In the genomic region with DNA sequence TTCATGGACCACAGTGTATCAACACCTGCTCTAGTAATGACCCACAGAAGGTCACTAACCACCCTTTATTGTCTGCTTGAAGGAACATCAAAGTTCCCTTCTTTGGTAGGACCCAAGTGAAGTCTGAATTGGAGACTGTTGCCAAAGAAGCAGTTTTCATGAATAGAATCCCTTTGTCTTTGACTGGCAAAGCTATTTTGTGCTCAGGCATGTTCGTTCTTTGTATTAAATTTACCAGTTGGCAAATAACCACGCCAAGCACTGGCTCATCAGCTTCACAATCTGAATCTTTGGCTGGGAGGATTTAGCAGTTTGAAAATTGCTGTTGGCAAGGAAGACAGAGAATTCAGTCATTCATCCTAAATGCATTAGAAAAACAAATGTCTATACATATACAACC, we compare ENCODE assay signal across 29 mouse cellular contexts.
DNase-seq lines count a peak whose midpoint lies in the region; ATAC-seq and TF ChIP-seq lines count a peak whose summit lies in the region.
"Had no signal": no experiment of that assay in that cellular context is flagged by ENCODE, and none has a peak within 500 bp of the region (broad histone marks: within the 10 kb centered on the region; RNA-seq: fewer than 3 reads in every experiment).

No protein-coding gene starts in this region.

- no peak for TF ChIP-seq POLR2A in ES-Bruce4 (IDR thresholded peaks at IDR 0.05; ENCODE audit: insufficient read depth, low read length)

- no peak overlapping the region for H3K9ac ChIP-seq in forebrain, embryonic 14.5 days (ENCODE audit: low read length)
- H3K9ac ChIP-seq in forebrain, embryonic 11.5 days (ENCODE audit: low read length): no peak overlapping the region
- H3K9ac ChIP-seq in ES-Bruce4 (ENCODE audit: low read depth, poor library complexity, severe bottlenecking): no peak overlapping the region
- H3K9ac ChIP-seq in forebrain, postnatal 0 days: no peak overlapping the region
- H3K9ac ChIP-seq: embryonic facial prominence, embryonic 12.5 days; embryonic facial prominence, embryonic 15.5 days; heart, embryonic 13.5 days; hindbrain, embryonic 13.5 days; intestine, embryonic 15.5 days had no signal

- DNase-seq in forebrain, embryonic 14.5 days (ENCODE audit: low spot score): peak; percentile 60
- no peak for DNase-seq in forebrain, embryonic 11.5 days (ENCODE audit: low spot score)
- peak; percentile 16 for DNase-seq in brain, adult 2 months (ENCODE audit: low read depth, low spot score)
- peak; percentile 7 for DNase-seq in forebrain, postnatal 0 days
- DNase-seq in thymus, postnatal 10 days (ENCODE audit: low spot score in 2 of 2): no peak
- no peak for DNase-seq in heart, postnatal 25 days (ENCODE audit: low spot score)
- DNase-seq: adrenal gland, adult 8-10 months; adrenal gland, postnatal 25 days; B cell, adult 2 months; cerebellum, adult 11 months; cerebellum, adult 2 months; cerebellum, adult 9-11 months; cerebellum, postnatal 25 days; gastrocnemius, postnatal 10 days; gastrocnemius, postnatal 36 days; heart, adult 2 months; heart, postnatal 36 days; kidney, adult 11 months had no signal

- H3K4me2 ChIP-seq in forebrain, embryonic 14.5 days (ENCODE audit: low read length): no peak overlapping the region
- H3K4me2 ChIP-seq in forebrain, embryonic 11.5 days (ENCODE audit: low read depth, low read length, severe bottlenecking): no peak overlapping the region
- H3K4me2 ChIP-seq in forebrain, postnatal 0 days (ENCODE audit: low read depth): no peak overlapping the region
- H3K4me2 ChIP-seq: embryonic facial prominence, embryonic 12.5 days; embryonic facial prominence, embryonic 15.5 days; heart, embryonic 13.5 days; hindbrain, embryonic 13.5 days; intestine, embryonic 15.5 days had no signal

- no peaks in the 10 kb centered on the region for H3K4me1 ChIP-seq in forebrain, embryonic 14.5 days (ENCODE audit: control insufficient read depth, insufficient read depth, low read length)
- H3K4me1 ChIP-seq in forebrain, embryonic 11.5 days (replicated peaks; ENCODE audit: control insufficient read depth, insufficient read depth, low read length): no peaks in the 10 kb centered on the region
- no peaks in the 10 kb centered on the region for H3K4me1 ChIP-seq in ES-Bruce4 (ENCODE audit: control insufficient read depth, insufficient read depth, low read length)
- H3K4me1 ChIP-seq in forebrain, postnatal 0 days (ENCODE audit: insufficient read depth): no peaks in the 10 kb centered on the region
- H3K4me1 ChIP-seq: embryonic facial prominence, embryonic 12.5 days; embryonic facial prominence, embryonic 15.5 days; heart, embryonic 10.5 days; heart, embryonic 13.5 days; hindbrain, embryonic 10.5 days; hindbrain, embryonic 13.5 days; intestine, embryonic 15.5 days had no signal

- H3K36me3 ChIP-seq in forebrain, embryonic 14.5 days (ENCODE audit: control insufficient read depth, insufficient read depth, low read length): no peaks in the 10 kb centered on the region
- H3K36me3 ChIP-seq in forebrain, embryonic 11.5 days (ENCODE audit: control insufficient read depth, insufficient read depth, low read length): no peaks in the 10 kb centered on the region
- H3K36me3 ChIP-seq in ES-Bruce4 (ENCODE audit: control insufficient read depth, insufficient read depth, low read length, poor library complexity, severe bottlenecking): no peaks in the 10 kb centered on the region
- H3K36me3 ChIP-seq in forebrain, postnatal 0 days (ENCODE audit: insufficient read depth): no peaks in the 10 kb centered on the region
- H3K36me3 ChIP-seq: embryonic facial prominence, embryonic 12.5 days; embryonic facial prominence, embryonic 15.5 days; heart, embryonic 10.5 days; heart, embryonic 13.5 days; hindbrain, embryonic 10.5 days; hindbrain, embryonic 13.5 days; intestine, embryonic 15.5 days had no signal

- TF ChIP-seq CTCF in ES-Bruce4 (IDR thresholded peaks at IDR 0.05; ENCODE audit: low read depth, low read length): no peak
- TF ChIP-seq CTCF in forebrain, postnatal 0 days (IDR thresholded peaks at IDR 0.05; ENCODE audit: low read depth): no peak

- H3K27me3 ChIP-seq in forebrain, embryonic 14.5 days (replicated peaks; ENCODE audit: control insufficient read depth, insufficient read depth, low read length): no peaks in the 10 kb centered on the region
- no peaks in the 10 kb centered on the region for H3K27me3 ChIP-seq in forebrain, embryonic 11.5 days (ENCODE audit: control insufficient read depth, insufficient read depth, low read length)
- H3K27me3 ChIP-seq in ES-Bruce4 (ENCODE audit: control insufficient read depth, insufficient read depth, low read length, poor library complexity, severe bottlenecking): no peaks in the 10 kb centered on the region
- H3K27me3 ChIP-seq in forebrain, postnatal 0 days (ENCODE audit: insufficient read depth, low read length): no peaks in the 10 kb centered on the region
- H3K27me3 ChIP-seq: CH12.LX; embryonic facial prominence, embryonic 12.5 days; embryonic facial prominence, embryonic 15.5 days; heart, embryonic 13.5 days; hindbrain, embryonic 13.5 days; intestine, embryonic 15.5 days had no signal

- WGBS in forebrain, embryonic 14.5 days: 41% methylated on average over 2 of the region's 2 CpGs
- 70% methylated on average over 2 of the region's 2 CpGs for WGBS in forebrain, embryonic 11.5 days
- WGBS in forebrain, postnatal 0 days: 21% methylated on average over 2 of the region's 2 CpGs

- ATAC-seq in forebrain, embryonic 14.5 days: peak; percentile 67; the same call in 1 of the 2 replicates
- no peak for ATAC-seq in forebrain, embryonic 11.5 days (replicated peaks; ENCODE audit: low FRiP score)
- no peak; the same call in 1 of the 2 replicates for ATAC-seq in forebrain, postnatal 0 days
- ATAC-seq: activated CD4-positive, CD25-positive, alpha-beta regulatory T cell, adult 4 months; hindbrain, embryonic 16.5 days; intestine, embryonic 15.5 days had no signal

- no peak overlapping the region for H3K27ac ChIP-seq in forebrain, embryonic 14.5 days (ENCODE audit: low read depth, low read length)
- no peak overlapping the region for H3K27ac ChIP-seq in forebrain, embryonic 11.5 days (ENCODE audit: low read depth, low read length)
- peak overlapping the region; percentile 83 for H3K27ac ChIP-seq in ES-Bruce4 (ENCODE audit: insufficient read depth, low read length)
- H3K27ac ChIP-seq in forebrain, postnatal 0 days (ENCODE audit: low read depth, low read length): no peak overlapping the region
- H3K27ac ChIP-seq: embryonic facial prominence, embryonic 12.5 days; embryonic facial prominence, embryonic 15.5 days; heart, adult 2 months; heart, embryonic 10.5 days; heart, embryonic 13.5 days; hindbrain, embryonic 10.5 days; hindbrain, embryonic 13.5 days; intestine, embryonic 15.5 days had no signal

- no peak overlapping the region for H3K4me3 ChIP-seq in forebrain, embryonic 14.5 days (ENCODE audit: low read depth, low read length)
- H3K4me3 ChIP-seq in forebrain, embryonic 11.5 days (ENCODE audit: low read depth, low read length): no peak overlapping the region
- no peak overlapping the region for H3K4me3 ChIP-seq in ES-Bruce4 (ENCODE audit: low read depth, low read length)
- no peak overlapping the region for H3K4me3 ChIP-seq in forebrain, postnatal 0 days (ENCODE audit: low read depth, low read length)
- H3K4me3 ChIP-seq: embryonic facial prominence, embryonic 12.5 days; embryonic facial prominence, embryonic 15.5 days; heart, adult 2 months; heart, embryonic 10.5 days; heart, embryonic 13.5 days; hindbrain, embryonic 10.5 days; hindbrain, embryonic 13.5 days; intestine, embryonic 15.5 days had no signal

- intact Hi-C loops in heart, postnatal 25 days (cut with DNase I): no loop called here

- no peak for TF ChIP-seq EP300 in ES-Bruce4 (IDR thresholded peaks at IDR 0.05; ENCODE audit: insufficient read depth, low read depth, low read length)

- H3K9me3 ChIP-seq in forebrain, embryonic 14.5 days (replicated peaks; ENCODE audit: control insufficient read depth, low read length): no peaks in the 10 kb centered on the region
- no peaks in the 10 kb centered on the region for H3K9me3 ChIP-seq in forebrain, embryonic 11.5 days (ENCODE audit: control insufficient read depth, low read length)
- peaks cover 22% of the 10 kb centered on the region for H3K9me3 ChIP-seq in ES-Bruce4 (replicated peaks; ENCODE audit: control insufficient read depth, insufficient read depth, low read length, poor library complexity, severe bottlenecking)
- H3K9me3 ChIP-seq in forebrain, postnatal 0 days (ENCODE audit: low read length): no peaks in the 10 kb centered on the region
- H3K9me3 ChIP-seq: embryonic facial prominence, embryonic 12.5 days; embryonic facial prominence, embryonic 15.5 days; heart, embryonic 13.5 days; hindbrain, embryonic 10.5 days; hindbrain, embryonic 13.5 days; intestine, embryonic 15.5 days had no signal

Comparison
In these comparisons a context has a peak if more than half of its experiments do, and no peak if none do; other contexts are left out.
1. DNase-seq: peak in forebrain, embryonic 14.5 days (single experiment), brain, adult 2 months (single experiment) and forebrain, postnatal 0 days (single experiment); none in forebrain, embryonic 11.5 days (single experiment), thymus, postnatal 10 days (0 of 2) and heart, postnatal 25 days (single experiment).